Mouse (Mus musculus): Measurements from ENCODE around the gene Ghdc.

Gene Ghdc

DNA sequence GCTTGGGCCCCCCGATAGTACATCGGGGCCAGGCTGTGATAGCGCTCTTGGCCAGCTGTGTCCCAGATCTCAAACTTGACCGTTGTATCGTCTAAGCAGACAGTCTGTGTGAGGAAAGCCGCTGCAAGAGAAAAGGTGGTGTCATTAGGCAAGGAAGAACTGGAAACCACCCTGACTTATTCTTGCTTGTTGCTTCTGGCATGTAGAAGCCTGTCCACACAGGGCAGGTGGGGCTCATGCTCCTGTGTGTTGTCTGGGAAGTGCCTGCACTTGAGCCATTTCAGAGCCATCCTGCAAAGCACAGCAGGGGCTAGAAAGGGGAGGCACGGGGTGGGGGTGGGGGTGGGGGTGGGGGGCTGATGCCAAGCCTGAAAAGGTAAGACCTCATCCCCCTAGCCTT lies 52.3 kb downstream of the Ghdc start:
- no peak for DNase-seq (ENCODE audit: low read depth)

DNA sequence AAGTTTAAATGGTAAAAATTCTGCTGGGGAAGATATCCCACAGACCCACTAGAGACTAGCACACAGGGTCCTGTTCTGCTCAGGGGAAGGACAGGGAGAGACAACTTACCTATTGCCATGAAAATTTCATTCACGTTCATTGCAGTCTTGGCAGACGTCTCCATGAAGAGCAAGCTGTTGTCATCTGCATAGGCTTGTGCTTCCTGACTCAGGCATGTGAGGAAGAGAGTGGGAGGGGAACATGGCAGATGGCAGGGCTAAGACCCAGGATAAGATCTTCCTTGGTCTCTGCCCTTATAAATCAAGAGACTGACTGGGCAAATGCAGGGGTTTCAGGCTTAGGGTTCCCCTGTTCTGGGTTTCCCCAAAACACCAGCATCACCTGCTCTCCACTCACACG lies 54.1 kb downstream of the Ghdc start:
- DNase-seq (ENCODE audit: low read depth), result no peak
